Mouse (Mus musculus): ENCODE results near the gene Fbxw4.

DNA sequence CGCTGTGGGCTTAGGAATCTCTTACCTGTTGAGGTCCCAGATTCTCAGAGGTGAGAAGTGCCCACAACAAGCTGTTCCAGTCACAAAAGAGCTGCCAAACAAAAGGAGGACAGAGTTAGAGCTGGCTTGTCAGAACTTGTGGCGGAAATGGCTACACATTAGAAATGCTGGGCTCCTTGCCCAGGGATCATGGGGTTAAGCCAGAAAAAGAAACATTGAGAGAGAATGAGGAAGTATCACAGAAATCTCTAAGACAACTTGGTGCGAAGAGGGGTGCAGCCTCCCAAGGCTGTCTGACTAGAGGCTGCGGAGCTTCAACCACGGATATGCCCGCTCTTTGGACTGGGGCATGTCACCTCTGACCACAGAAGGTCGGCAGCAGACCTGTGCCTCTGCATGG is 68.4 kb downstream of the Fbxw4 start:
- no peak for TF ChIP-seq CTCF (IDR thresholded peaks at IDR 0.05; ENCODE audit: borderline replicate concordance, extremely low read depth, insufficient read depth, insufficient read length)
- TF ChIP-seq POLR2A (IDR thresholded peaks at IDR 0.05; ENCODE audit: borderline replicate concordance, extremely low read depth, insufficient read depth, insufficient read length, poor library complexity, severe bottlenecking): no peak
